Mouse (Mus musculus) neural tube, embryonic 12.5 days (tissue): ENCODE data around the gene Tmem39a. TPM values are rescaled to one million over a fixed set of nuclear protein-coding genes. Genes with fewer than 3 reads are reported as not detected.

ENCODE experiments used
- ATAC-seq: fragments of 200-750 bp; cut with Nextera tagmentation; 2 replicates; pipeline ENCODE4 v1.8.0; 2017; ENCODE audit warnings: low read depth, mild to moderate bottlenecking, moderate TSS enrichment, moderate library complexity; ENCODE audit not compliant: low FRiP score
- H3K27ac ChIP-seq: fragments of 300-500 bp; sonication (generic); 2 replicates; pipeline ENCODE4 v1.5.1; 2016
- H3K27me3 ChIP-seq: fragments of 300-500 bp; sonication (generic); replicated peaks from 2 replicates; pipeline ENCODE4 v1.6.1; 2016; ENCODE audit warnings: mild to moderate bottlenecking
- H3K36me3 ChIP-seq: fragments of 300-500 bp; sonication (generic); 2 replicates; pipeline ENCODE4 v1.6.1; 2016; ENCODE audit warnings: mild to moderate bottlenecking
- H3K4me1 ChIP-seq: fragments of 300-500 bp; sonication (generic); 2 replicates; pipeline ENCODE4 v1.6.1; 2016
- H3K4me2 ChIP-seq: fragments of 300-500 bp; sonication (generic); replicated peaks from 2 replicates; pipeline ENCODE4 v1.6.1; 2016; ENCODE audit warnings: mild to moderate bottlenecking
- H3K4me3 ChIP-seq: fragments of 300-500 bp; sonication (generic); 2 replicates; pipeline ENCODE4 v1.5.1; 2016
- H3K9ac ChIP-seq: fragments of 300-500 bp; sonication (generic); 2 replicates; pipeline ENCODE4 v1.6.1; 2016; ENCODE audit warnings: mild to moderate bottlenecking
- H3K9me3 ChIP-seq: fragments of 300-500 bp; sonication (generic); 2 replicates; pipeline ENCODE4 v1.6.1; 2016; ENCODE audit warnings: mild to moderate bottlenecking
- WGBS: fragments of 180-500 bp; shearing (Covaris S2); methylation state at CpG from one replicate; pipeline ENCODE4 v1.1.7; 2016; 5-methylcytosine and 5-hydroxymethylcytosine counted together
- polyA plus RNA-seq: library from polyadenylated mRNA; unstranded; fragments of >200 nt; fragmentation: Nextera tagmentation; extraction: Ambion mirVana; gene quantifications from 2 replicates; pipeline ENCODE4 v1.2.1, GENCODE M21; 2016

Gene Tmem39a
- polyA plus RNA-seq, 1 experiment from 2014 or later, result 67.1 TPM

GRCm38 (mm10) chr16:38619054-38619453 lies 60.6 kb downstream of the Tmem39a start:
- no peaks in the 10 kb centered on the region for H3K27me3 ChIP-seq
- 16% methylated on average over 6 of the region's 6 CpGs for WGBS

GRCm38 (mm10) chr16:38620696-38621450 lies 62.4 kb downstream of the Tmem39a start:
- Histone ChIP-seq H3K36me3 (no peaks in the 10 kb centered on the region), H3K4me2 (no peak overlapping the region), H3K9me3 (no peaks in the 10 kb centered on the region), H3K27ac (no peak overlapping the region), H3K4me1 (no peaks in the 10 kb centered on the region), H3K27me3 (no peaks in the 10 kb centered on the region), H3K9ac (no peak overlapping the region), H3K4me3 (no peak overlapping the region)
- WGBS, result 92% methylated on average over 16 of the region's 16 CpGs
- no peak for ATAC-seq

More at GRCm38 (mm10) chr16:38619054-38619453, 60.6 kb downstream of the Tmem39a start:
- Histone ChIP-seq H3K4me3 (no peak overlapping the region), H3K4me1 (no peaks in the 10 kb centered on the region), H3K9ac (no peak overlapping the region), H3K36me3 (no peaks in the 10 kb centered on the region), H3K9me3 (no peaks in the 10 kb centered on the region), H3K4me2 (no peak overlapping the region), H3K27ac (no peak overlapping the region)
- peak; percentile 56; the same call in 1 of the 2 replicates for ATAC-seq

GRCm38 (mm10) chr16:38622283-38622682 lies 63.8 kb downstream of the Tmem39a start:
- no peaks in the 10 kb centered on the region for H3K4me1 ChIP-seq
- H3K4me2 ChIP-seq, result no peak overlapping the region
- H3K9me3 ChIP-seq, result no peaks in the 10 kb centered on the region
- H3K36me3 ChIP-seq, result no peaks in the 10 kb centered on the region
- H3K9ac ChIP-seq, result no peak overlapping the region
- no peak for ATAC-seq
- no peaks in the 10 kb centered on the region for H3K27me3 ChIP-seq
- 75% methylated on average over 2 of the region's 2 CpGs for WGBS
- no peak overlapping the region for H3K4me3 ChIP-seq
- no peak overlapping the region for H3K27ac ChIP-seq

- 77% methylated on average over 11 of the region's 11 CpGs for WGBS
- Histone ChIP-seq H3K4me1 (no peaks in the 10 kb centered on the region), H3K27me3 (no peaks in the 10 kb centered on the region), H3K36me3 (no peaks in the 10 kb centered on the region), H3K9me3 (no peaks in the 10 kb centered on the region), H3K9ac (no peak overlapping the region), H3K4me3 (no peak overlapping the region), H3K27ac (no peak overlapping the region), H3K4me2 (no peak overlapping the region)
- no peak for ATAC-seq
Measured at GRCm38 (mm10) chr16:38624303-38624702, 65.8 kb downstream of the Tmem39a start.

GRCm38 (mm10) chr16:38625411-38625810 lies 66.9 kb downstream of the Tmem39a start:
- WGBS, result 90% methylated on average over 7 of the region's 7 CpGs
- no peak overlapping the region for H3K9ac ChIP-seq
- H3K9me3 ChIP-seq, result no peaks in the 10 kb centered on the region
- no peaks in the 10 kb centered on the region for H3K27me3 ChIP-seq
- ATAC-seq, result no peak
- H3K4me2 ChIP-seq, result no peak overlapping the region
- H3K4me1 ChIP-seq, result no peaks in the 10 kb centered on the region
- H3K36me3 ChIP-seq, result no peaks in the 10 kb centered on the region
- no peak overlapping the region for H3K4me3 ChIP-seq
- no peak overlapping the region for H3K27ac ChIP-seq

GRCm38 (mm10) chr16:38625811-38626369 lies 67.4 kb downstream of the Tmem39a start:
- no peaks in the 10 kb centered on the region for H3K36me3 ChIP-seq
- no peaks in the 10 kb centered on the region for H3K4me1 ChIP-seq
- H3K4me2 ChIP-seq, result no peak overlapping the region
- H3K9ac ChIP-seq, result no peak overlapping the region
- H3K4me3 ChIP-seq, result no peak overlapping the region
- no peak overlapping the region for H3K27ac ChIP-seq
- H3K9me3 ChIP-seq, result no peaks in the 10 kb centered on the region
- no peak for ATAC-seq
- WGBS, result 86% methylated on average over 10 of the region's 10 CpGs
- no peaks in the 10 kb centered on the region for H3K27me3 ChIP-seq

GRCm38 (mm10) chr16:38632147-38632546 lies 73.6 kb downstream of the Tmem39a start:
- 60% methylated on average over 6 of the region's 6 CpGs for WGBS
- no peaks in the 10 kb centered on the region for H3K4me1 ChIP-seq
- H3K9me3 ChIP-seq, result no peaks in the 10 kb centered on the region
- H3K4me2 ChIP-seq, result no peak overlapping the region
- no peak overlapping the region for H3K27ac ChIP-seq
- ATAC-seq, result no peak
- no peaks in the 10 kb centered on the region for H3K27me3 ChIP-seq
- no peak overlapping the region for H3K4me3 ChIP-seq
- H3K9ac ChIP-seq, result no peak overlapping the region
- no peaks in the 10 kb centered on the region for H3K36me3 ChIP-seq

- Histone ChIP-seq H3K27me3 (no peaks in the 10 kb centered on the region), H3K27ac (no peak overlapping the region), H3K4me3 (no peak overlapping the region), H3K9me3 (no peaks in the 10 kb centered on the region), H3K9ac (no peak overlapping the region), H3K4me1 (no peaks in the 10 kb centered on the region), H3K36me3 (no peaks in the 10 kb centered on the region), H3K4me2 (no peak overlapping the region)
- 85% methylated on average over 8 of the region's 8 CpGs for WGBS
- no peak for ATAC-seq
Measured at GRCm38 (mm10) chr16:38635833-38636390, 77.4 kb downstream of the Tmem39a start.

GRCm38 (mm10) chr16:38636682-38637081 lies 78.2 kb downstream of the Tmem39a start:
- Histone ChIP-seq H3K4me2 (no peak overlapping the region), H3K4me3 (no peak overlapping the region), H3K9me3 (no peaks in the 10 kb centered on the region), H3K36me3 (no peaks in the 10 kb centered on the region), H3K4me1 (no peaks in the 10 kb centered on the region), H3K27ac (no peak overlapping the region), H3K27me3 (no peaks in the 10 kb centered on the region), H3K9ac (no peak overlapping the region)
- ATAC-seq, result no peak
- WGBS, result 68% methylated on average over 9 of the region's 9 CpGs

- Histone ChIP-seq H3K27ac (no peak overlapping the region), H3K27me3 (no peaks in the 10 kb centered on the region), H3K4me1 (no peaks in the 10 kb centered on the region), H3K9ac (no peak overlapping the region), H3K4me2 (no peak overlapping the region), H3K4me3 (no peak overlapping the region), H3K9me3 (no peaks in the 10 kb centered on the region), H3K36me3 (no peaks in the 10 kb centered on the region)
- no peak for ATAC-seq
- WGBS, result 79% methylated on average over 10 of the region's 10 CpGs
Measured at GRCm38 (mm10) chr16:38637085-38637484, 78.6 kb downstream of the Tmem39a start.
